Mouse (Mus musculus) erythroblast, embryonic 14.5 days (primary cell): Measurements from ENCODE around the gene Marveld1. TPM values are rescaled to one million over a fixed set of nuclear protein-coding genes. Genes with fewer than 3 reads are reported as not detected.
A peak's percentile ranks its signal among the peaks of the same experiment; 100 is the strongest.

ENCODE experiments used
- H3K27me3 ChIP-seq: 2 replicates; pipeline ENCODE4 v1.6.1; 2012; ENCODE audit warnings: inconsistent platforms; ENCODE audit not compliant: control insufficient read depth
- H3K36me3 ChIP-seq: 2 replicates; pipeline ENCODE4 v1.6.1; 2012; ENCODE audit warnings: mild to moderate bottlenecking, inconsistent platforms; ENCODE audit not compliant: control insufficient read depth
- H3K4me1 ChIP-seq: 2 replicates; pipeline ENCODE4 v1.6.1; 2012; ENCODE audit warnings: inconsistent platforms; ENCODE audit not compliant: control insufficient read depth
- H3K4me3 ChIP-seq: replicated peaks from 2 replicates; pipeline ENCODE3; 2012; ENCODE audit warnings: moderate library complexity, mild to moderate bottlenecking, inconsistent platforms
- H3K9me3 ChIP-seq: 2 replicates; pipeline ENCODE4 v1.6.1; 2012; ENCODE audit warnings: low read length, inconsistent platforms, mixed read lengths; ENCODE audit not compliant: control insufficient read depth
- GATA1 ChIP-seq: IDR thresholded peaks from 2 replicates; pipeline ENCODE4 v1.6.1; 2012; ENCODE audit warnings: low read length, inconsistent platforms, mixed read lengths
- TAL1 ChIP-seq: IDR thresholded peaks from 3 replicates; pipeline ENCODE4 v1.6.1; 2012; ENCODE audit warnings: low read length, inconsistent platforms, mixed read lengths
- polyA plus RNA-seq: library from polyadenylated mRNA; stranded (reverse); fragments of >175 nt; gene quantifications from 2 replicates; pipeline ENCODE4 v1.2.3, GENCODE M21; 2012

Gene Marveld1
- polyA plus RNA-seq, 1 experiment: 0.05 TPM

DNA sequence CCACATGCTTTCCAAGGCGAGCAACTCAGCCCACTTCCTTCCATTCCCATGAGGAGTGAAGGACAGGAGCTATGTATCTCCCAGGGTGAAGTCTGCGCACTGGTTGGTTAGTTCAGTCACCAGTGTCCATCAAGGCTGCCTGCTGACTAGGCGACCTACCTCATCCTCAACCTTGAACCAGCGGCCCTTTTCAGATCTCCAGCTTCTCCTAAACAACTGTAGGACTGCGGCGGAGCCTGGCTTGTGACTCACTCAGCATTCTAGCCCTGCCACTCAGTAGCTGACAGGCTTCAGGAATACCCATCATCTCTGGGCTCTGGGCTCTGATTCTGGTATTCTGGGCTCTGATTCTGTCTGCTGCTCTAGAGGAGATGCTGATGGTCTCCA, 21.0 kb upstream of the Marveld1 start:
- H3K4me3 ChIP-seq: no peak overlapping the region
- peaks cover 33% of the 10 kb centered on the region for H3K4me1 ChIP-seq
- H3K27me3 ChIP-seq: peaks cover 3% of the 10 kb centered on the region; the same call in 1 of the 2 replicates
- peaks cover 35% of the 10 kb centered on the region for H3K36me3 ChIP-seq
- TF ChIP-seq TAL1: no peak
- no peak for TF ChIP-seq GATA1
- no peaks in the 10 kb centered on the region for H3K9me3 ChIP-seq

DNA sequence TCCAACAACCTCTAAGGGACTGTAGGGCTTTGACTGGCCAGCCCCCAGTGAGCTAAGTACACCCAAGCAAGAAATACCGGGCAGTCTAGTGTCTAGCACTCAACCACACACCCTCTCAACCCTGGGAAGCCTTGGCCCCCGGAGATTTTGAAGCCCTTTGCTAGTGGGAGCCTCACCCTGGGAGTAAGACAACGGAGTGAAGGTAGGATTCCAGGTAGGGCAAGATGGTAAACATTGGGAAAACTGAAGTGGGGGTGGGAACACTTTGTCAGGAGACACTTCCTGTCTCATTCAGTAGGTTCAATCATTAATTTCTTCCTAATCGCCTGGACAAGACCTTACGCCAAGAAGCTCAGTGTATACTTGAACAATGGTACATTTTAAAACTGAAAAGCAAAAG, 20.2 kb upstream of the Marveld1 start:
- peaks cover 3% of the 10 kb centered on the region; the same call in 1 of the 2 replicates for H3K27me3 ChIP-seq
- TF ChIP-seq GATA1: no peak
- TF ChIP-seq TAL1: no peak
- H3K4me3 ChIP-seq: no peak overlapping the region
- H3K4me1 ChIP-seq: peaks cover 33% of the 10 kb centered on the region
- H3K9me3 ChIP-seq: no peaks in the 10 kb centered on the region
- H3K36me3 ChIP-seq: peaks cover 28% of the 10 kb centered on the region

DNA sequence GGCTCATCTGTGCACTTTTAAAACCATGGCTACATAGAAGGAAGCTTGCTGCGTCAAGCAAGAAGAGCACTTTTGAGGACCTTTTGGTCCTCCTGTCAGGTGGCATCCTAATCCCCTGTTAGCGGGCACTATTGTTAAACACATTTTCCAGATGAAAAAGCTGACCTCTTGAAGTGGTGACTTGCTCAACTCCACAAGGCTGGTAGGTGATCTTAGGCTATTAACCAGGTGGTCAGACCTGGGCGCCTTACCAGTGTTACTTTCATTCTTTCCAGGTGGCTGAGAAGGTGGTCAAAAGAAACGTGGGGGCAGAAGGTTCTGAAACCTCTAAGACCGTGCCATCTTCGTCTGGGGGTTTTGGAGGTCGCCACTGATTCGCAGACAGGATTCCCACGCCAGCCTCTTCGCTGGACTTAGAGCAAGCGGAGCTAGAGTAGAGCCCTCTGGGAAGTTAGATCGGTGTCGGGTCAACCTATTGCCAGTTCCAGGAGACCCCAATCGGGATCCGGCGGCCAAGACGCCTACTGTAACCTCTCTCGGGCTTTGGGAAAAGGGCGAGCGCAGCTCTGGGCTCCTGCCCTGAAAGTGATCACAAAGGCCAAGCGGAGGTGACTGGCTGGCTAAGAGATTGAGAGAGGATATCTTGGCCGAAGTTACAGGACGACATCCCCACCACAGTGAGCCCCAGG, 19.0 kb upstream of the Marveld1 start:
- H3K36me3 ChIP-seq: peaks cover 20% of the 10 kb centered on the region
- TF ChIP-seq GATA1 (no peak), TAL1 (no peak)
- peak overlapping the region; percentile 72 for H3K4me3 ChIP-seq
- H3K9me3 ChIP-seq: no peaks in the 10 kb centered on the region
- peaks cover 33% of the 10 kb centered on the region for H3K4me1 ChIP-seq
- H3K27me3 ChIP-seq: peaks cover 3% of the 10 kb centered on the region; the same call in 1 of the 2 replicates

DNA sequence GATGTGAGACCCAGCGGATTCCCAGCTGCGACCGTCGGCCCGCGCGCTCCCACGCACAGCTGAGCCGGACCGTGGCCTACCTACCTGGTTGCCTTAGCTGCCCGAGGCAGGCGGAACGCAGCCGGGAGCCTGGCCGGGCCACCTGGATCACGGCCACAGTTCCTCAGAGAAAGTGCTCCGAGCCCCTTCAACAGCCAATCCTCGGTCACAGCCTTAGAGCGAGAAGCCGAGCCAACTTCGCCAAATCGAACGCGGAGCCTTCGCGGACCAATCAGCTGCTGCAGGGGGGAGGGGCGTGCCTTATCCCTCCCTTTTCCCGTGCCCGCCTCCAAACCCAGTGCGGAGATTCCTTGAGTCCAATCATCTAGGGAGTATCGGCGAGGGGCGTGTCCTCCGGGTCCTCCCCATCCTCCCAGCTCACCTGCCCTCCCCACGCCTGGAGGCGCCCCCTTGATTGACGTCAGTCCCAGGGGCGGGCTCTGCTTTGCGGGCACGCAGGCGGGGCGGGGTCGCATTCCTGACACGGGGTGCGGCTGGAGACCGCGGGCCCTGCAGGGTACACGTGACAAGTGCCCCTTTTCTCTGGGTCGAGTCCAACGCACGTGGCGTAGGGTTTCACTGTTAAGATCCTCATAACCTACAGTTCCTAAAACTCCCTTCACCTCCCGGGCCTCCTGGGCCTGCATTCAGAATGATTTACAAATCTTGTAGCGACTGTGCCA, 18.3 kb upstream of the Marveld1 start, which contains the start of gene Avpi1:
Gene Avpi1, minus strand, starts transcription at position 273 of the 722 bp plus-strand sequence.
- Histone ChIP-seq H3K27me3 (peaks cover 3% of the 10 kb centered on the region; the same call in 1 of the 2 replicates), H3K4me1 (peaks cover 37% of the 10 kb centered on the region)

DNA sequence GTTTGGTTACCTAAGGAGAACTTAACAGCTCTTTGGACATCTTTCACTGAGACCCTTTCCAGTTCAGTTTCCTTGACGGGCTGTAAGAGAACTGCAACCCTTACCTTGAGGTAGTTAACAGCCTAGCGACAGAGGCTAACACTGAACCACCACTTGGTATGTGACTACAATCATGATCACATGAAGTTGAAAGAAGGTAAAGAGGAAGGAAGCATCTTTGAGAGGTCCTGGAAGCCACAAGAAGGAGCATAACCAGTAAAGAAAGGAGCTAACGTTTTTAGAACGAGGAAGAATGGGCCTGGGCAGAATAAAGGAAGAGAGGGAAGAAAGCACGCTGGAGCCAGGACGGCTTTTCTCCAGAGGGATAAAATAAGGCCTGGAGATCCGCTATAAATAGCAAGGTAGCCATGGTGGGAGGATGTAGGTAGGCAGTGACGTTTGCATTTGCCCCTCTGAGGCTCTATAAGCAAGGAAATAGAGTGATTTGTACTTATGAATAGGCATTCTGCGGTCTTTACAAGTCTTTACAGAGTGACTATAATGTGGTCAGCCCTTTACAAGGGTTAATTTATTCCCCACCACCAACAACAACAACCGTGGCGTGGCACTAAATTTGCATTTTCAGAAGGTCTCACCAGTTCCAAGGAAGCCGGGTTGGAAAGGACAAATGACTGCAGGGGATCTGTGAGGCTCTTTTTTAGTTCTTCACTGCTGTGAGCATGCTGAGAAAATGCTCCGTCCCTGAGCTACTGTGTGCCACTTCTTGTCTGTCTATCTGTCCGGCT, 17.5 kb upstream of the Marveld1 start:
- H3K9me3 ChIP-seq: no peaks in the 10 kb centered on the region
- TF ChIP-seq GATA1: no peak
- peaks cover 6% of the 10 kb centered on the region for H3K36me3 ChIP-seq
- peak overlapping the region; percentile 72 for H3K4me3 ChIP-seq
- peaks cover 45% of the 10 kb centered on the region for H3K4me1 ChIP-seq
- peaks cover 3% of the 10 kb centered on the region; the same call in 1 of the 2 replicates for H3K27me3 ChIP-seq

More for the DNA sequence above, 18.3 kb upstream of the Marveld1 start, which contains the start of gene Avpi1:
- H3K9me3 ChIP-seq: no peaks in the 10 kb centered on the region
- peaks cover 13% of the 10 kb centered on the region for H3K36me3 ChIP-seq
- TF ChIP-seq GATA1 (no peak), TAL1 (no peak)
- H3K4me3 ChIP-seq: peak within 1 kb of the TSS; percentile 72

DNA sequence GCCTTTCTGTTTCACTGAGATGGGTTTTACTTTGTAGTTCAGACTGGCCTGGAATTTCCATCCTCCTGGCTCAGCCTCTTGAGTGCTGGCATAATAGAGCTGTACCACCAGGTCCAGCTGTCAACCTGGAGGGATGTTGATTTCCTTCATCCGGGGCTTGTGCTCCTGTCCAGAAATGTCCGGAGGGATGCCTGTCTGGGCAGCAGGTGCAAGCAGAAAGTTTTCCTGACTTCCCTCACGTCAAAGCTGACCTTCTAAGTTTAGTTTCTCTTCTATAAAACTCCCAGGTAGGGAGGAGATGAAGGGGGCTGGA, 16.9 kb upstream of the Marveld1 start:
- TF ChIP-seq TAL1 (no peak), GATA1 (no peak)
- no peaks in the 10 kb centered on the region for H3K9me3 ChIP-seq
- peaks cover 3% of the 10 kb centered on the region; the same call in 1 of the 2 replicates for H3K27me3 ChIP-seq
- no peak overlapping the region for H3K4me3 ChIP-seq
- H3K36me3 ChIP-seq: peaks cover under 1% of the 10 kb centered on the region
- H3K4me1 ChIP-seq: peaks cover 50% of the 10 kb centered on the region

DNA sequence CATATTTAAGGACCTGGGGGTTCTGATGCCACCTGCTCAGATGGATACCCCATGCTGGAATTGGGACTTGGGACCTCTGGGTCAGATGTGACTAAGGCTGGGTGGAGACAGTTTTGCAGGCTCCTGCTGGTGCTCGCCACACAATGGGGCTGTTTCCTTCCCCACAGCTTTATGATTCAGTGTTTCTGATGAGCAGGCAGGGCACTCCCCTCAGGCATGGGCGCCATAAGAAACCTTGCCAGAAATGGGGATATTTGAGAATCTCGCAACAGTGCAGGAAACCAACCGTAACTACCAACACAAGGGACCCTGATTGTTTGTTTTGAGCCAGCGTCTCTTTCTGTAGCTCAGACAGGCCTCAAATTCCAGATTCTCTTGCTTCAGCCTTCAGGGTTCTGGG, 16.1 kb upstream of the Marveld1 start:
- H3K9me3 ChIP-seq: no peaks in the 10 kb centered on the region
- no peak for TF ChIP-seq GATA1
- TF ChIP-seq TAL1: no peak
- peaks cover 3% of the 10 kb centered on the region; the same call in 1 of the 2 replicates for H3K27me3 ChIP-seq
- no peak overlapping the region for H3K4me3 ChIP-seq
- H3K4me1 ChIP-seq: peaks cover 56% of the 10 kb centered on the region
- H3K36me3 ChIP-seq: no peaks in the 10 kb centered on the region

DNA sequence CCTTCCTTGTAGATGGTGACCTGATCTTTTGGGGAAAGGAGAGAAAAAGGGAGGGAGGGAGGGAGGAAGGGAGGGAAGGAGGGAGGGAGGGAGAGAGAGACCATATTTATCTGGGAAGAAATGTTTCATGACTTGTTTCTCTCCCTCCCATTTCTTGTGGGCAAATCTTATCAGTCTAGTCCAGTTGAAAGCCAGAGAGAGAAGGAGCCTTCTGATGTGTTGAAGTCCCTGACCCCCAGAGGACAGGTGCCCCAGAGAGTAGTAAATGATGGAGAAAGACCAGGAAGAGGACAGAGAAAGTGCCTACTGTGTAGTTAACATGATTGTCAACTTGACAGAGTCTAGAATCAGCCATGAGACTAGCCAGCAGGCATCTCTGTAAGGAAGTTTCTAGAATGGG, 12.1 kb upstream of the Marveld1 start:
- Histone ChIP-seq H3K4me3 (no peak overlapping the region), H3K36me3 (no peaks in the 10 kb centered on the region), H3K4me1 (peaks cover 35% of the 10 kb centered on the region), H3K9me3 (no peaks in the 10 kb centered on the region), H3K27me3 (no peaks in the 10 kb centered on the region)
- no peak for TF ChIP-seq TAL1
- no peak for TF ChIP-seq GATA1

DNA sequence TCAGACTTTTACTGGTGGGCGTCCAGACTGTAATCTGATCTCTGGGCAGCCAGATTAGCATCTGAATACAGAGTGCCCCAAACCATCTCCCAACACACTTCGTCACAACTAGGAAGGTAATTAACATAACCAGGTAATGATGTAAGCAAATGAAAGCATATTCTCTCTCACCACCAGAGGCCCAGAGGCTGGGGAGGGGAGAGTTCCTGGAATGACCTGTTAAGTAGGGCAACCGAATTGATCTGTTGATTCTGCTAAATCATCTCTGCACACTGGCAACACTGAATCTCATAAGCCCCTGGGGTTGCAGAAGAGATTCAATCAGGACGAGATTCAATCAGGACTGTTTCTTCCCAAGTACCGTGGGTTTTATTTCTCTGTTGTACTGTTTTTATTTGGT, 11.1 kb upstream of the Marveld1 start:
- TF ChIP-seq TAL1: no peak
- no peak for TF ChIP-seq GATA1
- Histone ChIP-seq H3K4me3 (no peak overlapping the region), H3K27me3 (no peaks in the 10 kb centered on the region), H3K9me3 (no peaks in the 10 kb centered on the region), H3K4me1 (peaks cover 30% of the 10 kb centered on the region), H3K36me3 (no peaks in the 10 kb centered on the region)
